Mouse (Mus musculus): ENCODE results near the gene Mfap2.

Gene Mfap2

GRCm38 (mm10) chr4:140987476-140987875 is 22.7 kb upstream of the Mfap2 start:
- DNase-seq (ENCODE audit: low spot score) = peak; percentile 9

DNA sequence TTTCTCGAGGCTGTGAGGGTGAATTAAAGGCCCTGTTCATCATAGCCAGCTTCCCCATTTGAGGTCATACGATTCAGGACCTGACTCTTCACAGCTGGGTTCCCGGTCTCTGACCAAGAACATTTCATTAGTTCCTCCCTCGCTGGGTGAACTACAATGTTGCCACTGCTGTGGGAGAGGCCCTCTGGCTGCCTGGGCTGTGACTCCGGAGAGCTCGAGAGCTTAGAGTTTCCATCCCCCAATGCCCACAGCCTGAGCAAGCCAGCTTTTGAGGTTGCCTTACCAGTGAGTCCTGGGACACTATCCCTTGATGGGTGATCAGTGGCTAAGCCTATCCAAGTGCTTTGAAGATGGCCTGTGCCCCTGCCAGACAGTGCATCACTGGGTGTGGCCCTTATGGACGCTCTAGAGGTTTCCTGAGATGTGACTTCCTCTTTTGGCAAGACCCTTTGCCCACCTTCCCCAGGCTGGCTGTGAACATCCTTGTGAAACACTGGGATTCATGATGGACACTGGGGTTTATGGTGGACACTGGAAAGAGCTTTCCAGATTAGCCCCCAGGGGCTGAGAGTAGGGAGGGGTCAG is 21.4 kb upstream of the Mfap2 start:
- no peak for DNase-seq (ENCODE audit: low spot score)

GRCm38 (mm10) chr4:140989447-140989846 is 20.8 kb upstream of the Mfap2 start:
- DNase-seq (ENCODE audit: low spot score) = no peak

DNA sequence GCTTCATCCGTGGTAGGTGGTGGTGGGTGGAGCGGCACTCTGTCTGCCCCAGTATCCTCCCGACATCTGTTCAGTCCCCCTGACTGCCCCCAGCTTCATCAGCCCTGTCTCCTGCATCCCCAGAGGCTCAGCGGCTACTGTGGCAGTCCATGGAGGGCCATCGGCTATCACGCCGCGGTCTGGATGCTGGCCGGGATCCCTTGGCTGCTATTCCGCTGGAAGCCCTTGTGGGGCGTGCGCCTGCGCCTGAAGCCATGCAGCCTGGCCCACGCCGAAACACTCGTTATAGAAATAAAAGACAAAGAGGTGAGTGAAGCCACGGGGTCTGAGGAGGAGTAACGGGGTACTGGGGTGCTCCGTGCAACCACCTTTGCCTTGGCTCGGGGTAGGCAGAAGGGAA is 18.0 kb upstream of the Mfap2 start:
- no peak for DNase-seq (ENCODE audit: low spot score)

- no peak for DNase-seq (ENCODE audit: low spot score)
Measured at GRCm38 (mm10) chr4:140993846-140994245, 16.4 kb upstream of the Mfap2 start.

DNA sequence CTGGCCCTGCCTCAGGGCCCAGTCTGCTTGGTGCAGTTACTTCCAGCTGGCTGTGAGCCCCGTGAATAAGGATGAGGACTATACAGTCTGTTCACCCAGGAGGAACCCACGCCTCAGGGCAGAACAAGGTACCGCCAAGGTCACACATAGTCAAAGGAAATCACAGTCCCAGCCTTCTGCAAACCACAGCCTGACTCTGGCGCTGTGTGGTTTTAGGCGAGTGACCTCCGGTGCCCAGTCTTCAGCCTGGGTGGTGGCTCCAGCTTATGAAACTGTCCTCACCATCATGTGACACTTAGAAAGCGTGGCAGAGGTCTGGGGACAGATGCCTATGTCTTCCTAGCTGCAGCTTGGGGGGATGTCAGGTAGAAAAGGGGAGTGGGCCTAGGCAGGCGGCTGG is 14.4 kb upstream of the Mfap2 start:
- no peak for DNase-seq (ENCODE audit: low spot score)

DNA sequence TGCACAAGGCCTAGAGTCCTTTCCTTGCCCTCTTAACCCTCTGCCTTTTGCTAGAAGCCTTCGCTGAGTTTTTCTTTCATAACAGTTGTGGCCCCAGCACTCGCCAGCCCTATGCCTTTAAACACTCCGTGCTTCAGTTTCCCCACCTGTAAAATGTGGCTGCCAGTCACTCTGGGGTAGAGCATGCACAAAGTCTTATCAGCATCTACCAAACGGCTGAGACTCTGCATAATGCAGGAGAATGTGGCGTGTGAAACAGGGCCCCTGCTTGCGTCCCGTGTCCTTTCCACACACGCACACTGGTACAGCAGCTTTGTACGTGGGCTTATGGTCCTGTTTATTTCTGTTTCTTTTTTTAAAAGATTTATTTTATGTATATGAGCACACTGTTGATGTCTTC is 13.4 kb upstream of the Mfap2 start:
- DNase-seq (ENCODE audit: low spot score) = no peak

DNA sequence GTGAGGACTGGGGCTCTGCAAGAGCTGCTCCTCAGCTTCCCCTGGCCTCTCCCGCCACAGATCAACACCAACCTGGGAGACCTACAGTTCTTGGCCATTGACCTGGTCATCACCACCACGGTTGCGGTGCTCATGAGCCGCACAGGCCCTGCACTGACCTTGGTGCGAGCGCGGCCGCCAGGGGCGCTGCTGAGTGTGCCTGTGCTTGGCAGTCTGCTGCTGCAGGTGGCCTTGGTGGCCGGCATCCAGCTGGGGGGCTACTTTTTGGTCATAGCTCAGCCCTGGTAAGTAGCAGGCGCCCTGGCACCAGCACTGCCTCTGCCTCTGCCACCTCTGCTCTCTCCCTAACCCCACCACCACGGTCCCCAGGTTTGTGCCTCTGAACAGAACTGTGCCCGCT is 4.2 kb upstream of the Mfap2 start:
- DNase-seq (ENCODE audit: low spot score) = peak; percentile 41

GRCm38 (mm10) chr4:141008028-141008427 is 2.2 kb upstream of the Mfap2 start:
- no peak for DNase-seq (ENCODE audit: low spot score)

DNA sequence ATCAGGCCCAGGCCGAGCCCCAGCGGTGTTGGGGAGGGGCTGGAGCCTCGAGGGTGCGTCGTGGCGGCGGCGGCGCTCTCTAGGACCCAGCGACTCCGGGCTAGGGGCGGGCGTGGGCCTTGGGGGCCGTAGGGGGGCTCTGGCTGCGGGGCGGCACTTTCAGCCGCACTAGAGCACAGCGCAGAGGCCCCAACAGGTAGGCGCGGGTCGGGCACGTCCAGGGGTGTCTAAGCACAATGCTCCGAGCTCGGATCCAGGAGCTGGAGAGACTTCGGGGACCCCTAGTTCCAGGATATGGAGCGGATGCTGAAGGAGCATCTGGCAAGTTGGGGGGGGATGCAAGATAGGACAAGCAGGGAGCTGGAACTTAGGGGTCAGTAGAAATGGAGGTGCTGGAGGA is 308 bp downstream of the Mfap2 start:
- peak; percentile 70 for DNase-seq (ENCODE audit: low spot score)

GRCm38 (mm10) chr4:141010941-141011429 is 767 bp downstream of the Mfap2 start:
- peak; percentile 55 for DNase-seq (ENCODE audit: low spot score)

DNA sequence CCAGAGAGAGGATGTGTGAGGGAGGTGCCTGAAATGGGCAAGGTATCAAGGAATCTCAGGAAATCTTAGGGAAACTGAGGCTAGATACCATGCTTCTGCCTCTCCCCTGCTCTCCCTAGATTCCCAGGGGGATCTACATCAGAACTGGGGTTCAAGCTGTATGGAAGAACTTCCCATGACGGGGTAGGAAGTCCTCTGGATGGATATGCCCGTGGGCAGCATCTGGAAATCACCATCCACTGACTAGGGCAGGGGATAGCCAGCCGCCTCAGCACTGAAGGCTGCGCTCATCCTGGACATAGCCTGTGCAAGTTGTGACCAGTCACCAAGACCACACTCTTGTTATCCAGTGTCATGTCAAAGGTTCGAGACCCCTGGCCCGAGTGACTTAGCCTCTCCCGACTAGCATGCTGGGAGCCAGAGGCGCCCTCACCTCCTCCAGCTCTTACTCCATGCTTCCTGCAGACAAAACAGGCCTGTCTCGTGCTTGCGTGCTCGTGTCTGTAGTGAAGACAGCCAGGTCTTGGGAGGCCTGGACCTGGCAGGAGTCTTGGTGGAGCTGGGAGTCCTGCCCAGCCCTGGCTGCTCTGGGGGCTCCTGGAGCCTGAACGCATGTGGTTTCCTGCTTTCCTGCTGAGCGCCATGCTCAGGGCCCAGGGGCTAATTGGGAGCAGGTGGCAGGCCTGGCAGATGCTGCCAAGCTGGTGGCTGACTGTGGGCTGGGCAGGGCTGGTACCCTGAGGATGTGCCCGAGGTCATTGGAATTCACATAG is 1.5 kb downstream of the Mfap2 start:
- DNase-seq (ENCODE audit: low spot score) = peak; percentile 37

DNA sequence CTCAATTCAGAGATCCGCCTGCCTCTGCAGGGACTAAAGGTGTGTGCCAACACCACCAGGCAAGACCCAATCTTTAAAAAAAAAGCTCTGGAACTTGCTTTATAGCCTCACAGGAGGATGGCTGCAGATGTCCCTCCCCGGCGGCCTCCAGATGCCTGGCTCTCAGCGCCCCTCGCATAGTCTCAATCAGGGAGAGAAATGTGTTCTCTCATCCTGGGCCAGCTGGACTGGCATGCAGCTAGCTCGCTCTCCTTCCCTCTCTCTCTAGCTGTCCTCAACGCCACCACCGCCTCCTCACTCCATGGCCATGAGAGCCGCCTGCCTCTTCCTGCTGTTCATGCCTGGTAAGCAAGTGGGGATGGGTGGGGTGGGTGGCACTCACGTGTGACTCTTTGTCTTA is 2.3 kb downstream of the Mfap2 start:
- no peak for DNase-seq (ENCODE audit: low spot score)

GRCm38 (mm10) chr4:141014114-141014513 is 3.9 kb downstream of the Mfap2 start:
- no peak for DNase-seq (ENCODE audit: low spot score)

- no peak for DNase-seq (ENCODE audit: low spot score)
Measured at GRCm38 (mm10) chr4:141014856-141015255, 4.6 kb downstream of the Mfap2 start.

DNA sequence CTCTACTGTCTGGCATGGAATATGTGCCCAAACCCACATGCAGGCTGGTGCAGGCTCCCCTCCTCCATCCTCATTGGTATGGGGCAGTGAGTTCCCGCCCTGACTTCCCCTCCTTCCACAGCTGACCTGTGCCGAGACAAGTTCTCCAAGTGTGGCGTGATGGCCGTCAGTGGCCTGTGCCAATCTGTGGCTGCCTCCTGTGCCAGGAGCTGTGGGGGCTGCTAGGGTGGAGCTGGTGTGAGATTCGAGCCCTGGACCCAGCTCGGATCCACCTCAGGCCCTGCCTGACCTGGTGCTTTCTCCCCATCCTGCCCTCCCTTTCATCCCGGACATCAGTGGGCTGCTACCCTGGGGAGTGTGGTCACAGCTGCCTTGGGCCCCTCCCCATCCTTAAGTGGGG is 5.1 kb downstream of the Mfap2 start:
- DNase-seq (ENCODE audit: low spot score) = no peak

DNA sequence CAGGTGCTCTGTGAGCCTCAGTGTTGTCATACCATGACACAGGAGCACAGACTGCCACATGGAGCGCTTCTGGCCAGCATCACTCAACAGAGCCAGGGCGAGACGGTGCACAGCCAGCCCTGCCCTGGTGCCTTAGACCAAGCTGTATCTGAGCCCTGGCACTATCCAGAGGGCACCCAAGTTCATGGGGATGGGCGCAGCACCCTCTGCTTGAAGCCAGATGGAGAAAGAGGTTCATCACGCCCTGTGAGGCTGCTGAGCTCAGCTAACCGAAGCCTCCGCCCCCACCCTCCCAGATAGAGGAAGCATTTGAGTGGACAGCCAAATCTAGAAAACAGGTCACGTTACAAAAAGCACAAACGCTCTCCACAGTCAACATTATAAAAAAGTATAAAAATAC is 6.1 kb downstream of the Mfap2 start:
- DNase-seq (ENCODE audit: low spot score) = no peak

DNA sequence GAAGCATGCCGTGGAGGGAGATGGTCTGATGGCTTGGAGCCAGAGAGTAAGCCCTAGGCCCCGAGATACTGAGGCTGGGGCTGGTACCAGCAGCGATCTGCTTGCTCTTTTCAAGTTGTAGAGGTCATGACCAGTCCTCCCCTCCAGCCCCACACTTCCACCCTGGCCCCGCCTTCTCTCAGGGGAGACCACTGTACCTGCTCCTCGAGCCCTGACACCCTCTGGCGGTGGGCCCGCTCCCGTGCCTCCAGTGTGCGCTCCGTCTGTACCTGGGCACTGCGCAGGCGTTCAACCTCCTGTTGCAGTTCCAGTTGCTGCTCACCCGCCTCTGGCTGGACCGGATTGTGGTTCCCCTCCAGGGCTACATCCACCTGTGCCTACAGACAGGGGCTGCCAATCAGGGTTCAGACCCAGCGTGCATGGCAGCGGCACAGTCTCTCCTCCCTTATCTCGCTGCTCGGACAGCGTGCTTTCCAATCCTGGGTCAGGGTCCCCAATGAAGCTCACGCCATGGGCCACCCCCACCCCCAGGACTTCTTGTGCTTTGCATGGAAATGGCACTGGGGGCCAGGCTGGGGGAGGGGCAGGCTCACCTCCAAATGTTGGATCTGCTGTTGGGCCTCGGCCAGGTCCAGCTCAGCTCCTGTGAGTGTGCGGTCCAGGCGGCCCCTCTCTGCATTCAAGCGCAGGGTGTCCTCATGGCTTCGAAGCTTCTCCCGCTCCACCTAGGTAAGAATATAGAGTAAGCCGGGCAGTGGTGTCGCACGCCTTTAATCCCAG is 7.6 kb downstream of the Mfap2 start:
- DNase-seq (ENCODE audit: low spot score) = no peak

DNA sequence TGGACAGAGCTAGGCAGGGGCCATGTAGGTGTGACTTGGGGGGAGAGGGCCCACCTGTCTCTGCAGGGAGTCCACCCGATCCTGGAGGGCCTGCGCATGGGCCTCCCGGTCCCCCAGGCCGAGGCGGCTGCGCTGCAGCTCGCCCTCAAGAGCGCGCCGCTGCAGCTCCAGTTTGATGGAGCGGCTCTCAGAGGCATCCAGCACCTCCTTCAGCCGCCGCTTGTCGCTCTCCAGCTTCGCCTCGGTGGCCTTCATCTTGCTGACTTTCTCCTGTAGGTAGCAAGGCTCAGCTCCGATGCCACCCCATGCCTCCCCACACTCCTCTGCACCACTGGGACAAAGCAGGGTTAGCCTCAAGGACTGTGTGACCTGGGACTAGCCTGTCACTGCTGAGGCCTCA is 10.0 kb downstream of the Mfap2 start:
- no peak for DNase-seq (ENCODE audit: low spot score)

GRCm38 (mm10) chr4:141020811-141021613 is 10.8 kb downstream of the Mfap2 start:
- peak; percentile 37 for DNase-seq (ENCODE audit: low spot score)

DNA sequence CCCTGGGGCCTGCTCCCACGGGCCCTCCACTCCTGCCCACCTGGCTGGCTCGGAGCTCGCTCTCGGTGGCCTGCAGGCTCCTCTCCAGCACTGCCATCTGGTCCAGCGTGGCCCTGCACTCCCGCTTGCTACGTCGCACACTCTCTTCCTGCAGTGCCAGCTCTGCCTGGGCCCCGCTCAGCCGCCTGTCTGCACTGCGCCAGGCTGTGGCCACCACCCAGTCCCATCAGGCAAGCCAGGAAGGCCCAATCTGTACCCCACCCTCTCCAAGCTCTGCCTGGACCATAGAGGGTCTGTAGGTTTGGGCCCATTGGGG is 11.4 kb downstream of the Mfap2 start:
- peak; percentile 20 for DNase-seq (ENCODE audit: low spot score)

GRCm38 (mm10) chr4:141024052-141024451 is 13.8 kb downstream of the Mfap2 start:
- DNase-seq (ENCODE audit: low spot score) = no peak
